Mouse (Mus musculus) E14TG2a.4 (cell line): ENCODE results near the gene Stard3.

Experiments used
- CTCF ChIP-seq: conservative IDR thresholded peaks from 2 replicates; pipeline ENCODE4 v1.5.1; 2014; ENCODE audit warnings: low read length
- NANOG ChIP-seq: IDR thresholded peaks from 2 replicates; pipeline ENCODE4 v1.6.1; 2014; ENCODE audit warnings: borderline replicate concordance, low read length, mixed read lengths
- POU5F1 ChIP-seq: IDR thresholded peaks from 2 replicates; pipeline ENCODE4 v1.6.1; 2014; ENCODE audit warnings: low read length, borderline replicate concordance

DNA sequence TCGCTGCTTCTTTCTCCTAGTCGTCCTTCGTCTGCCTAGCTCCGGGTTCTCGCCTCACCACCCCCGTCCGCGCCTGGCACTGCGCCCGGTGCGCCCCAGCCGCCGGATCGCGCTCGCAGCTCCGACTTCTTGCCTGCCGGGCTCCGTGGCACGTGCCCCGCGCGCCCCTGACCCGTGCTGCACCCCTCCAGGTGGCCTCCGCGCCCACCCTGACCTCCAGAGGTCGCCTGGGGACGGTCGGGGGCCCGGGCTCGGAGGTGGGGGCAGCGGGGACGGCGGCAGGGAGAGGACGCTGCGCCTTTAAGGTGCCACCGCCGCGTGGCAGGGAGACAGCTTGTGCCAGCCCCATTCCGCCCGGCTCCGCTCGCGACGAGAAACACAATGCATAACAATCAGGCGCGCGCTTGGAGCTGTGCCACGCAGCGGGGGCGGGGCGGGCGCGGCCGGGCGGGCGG is 19.6 kb upstream of the Stard3 start:
- no peak for TF ChIP-seq CTCF
- TF ChIP-seq NANOG = no peak
- no peak for TF ChIP-seq POU5F1
